Mouse (Mus musculus) MEL (cell line): ENCODE data around the gene Cacybp. TPM values are rescaled to one million over a fixed set of nuclear protein-coding genes. Genes with fewer than 3 reads are reported as not detected.

Source experiments
- DNase-seq: peaks from one replicate; pipeline ENCODE4 v3.0.0; 2011; ENCODE audit warnings: low read depth, low spot score
- H3K27ac ChIP-seq: 2 replicates; pipeline ENCODE4 v1.5.1; 2012; ENCODE audit warnings: low read depth, mild to moderate bottlenecking, control low read depth, low read length, moderate library complexity; ENCODE audit not compliant: control insufficient read depth
- H3K27me3 ChIP-seq, 2 experiments: fragments of 150-350 bp in 1 of 2; sonication (generic) in 1 of 2; 2 replicates each; pipeline ENCODE4 v1.6.1; 2012; ENCODE audit warnings: low read length in 2 of 2, mild to moderate bottlenecking in 2 of 2, improper control_type of control experiment in 1 of 2, moderate library complexity in 1 of 2; ENCODE audit not compliant: insufficient read depth in 2 of 2, control insufficient read depth in 1 of 2
- H3K36me3 ChIP-seq, 2 experiments: 2 replicates each; pipeline ENCODE4 v1.6.1; 2012 to 2014; ENCODE audit warnings: low read length in 2 of 2, improper control_type of control experiment in 1 of 2, inconsistent platforms in 1 of 2, mild to moderate bottlenecking in 1 of 2; ENCODE audit not compliant: insufficient read depth in 2 of 2, control insufficient read depth in 1 of 2
- H3K4me1 ChIP-seq, 2 experiments: fragments of 150-350 bp in 1 of 2; sonication (generic) in 1 of 2; 2 replicates each; pipeline ENCODE4 v1.6.1; 2012; ENCODE audit warnings: low read length in 2 of 2, improper control_type of control experiment in 1 of 2, mild to moderate bottlenecking in 1 of 2; ENCODE audit not compliant: insufficient read depth in 2 of 2, control insufficient read depth in 1 of 2
- H3K4me3 ChIP-seq, 2 experiments: fragments of 150-350 bp in 1 of 2; sonication (generic) in 1 of 2; 2 replicates each; pipeline ENCODE4 v1.5.1; 2012; ENCODE audit warnings: low read depth in 2 of 2, low read length in 2 of 2, mild to moderate bottlenecking in 2 of 2, moderate library complexity in 2 of 2, control low read depth in 1 of 2, improper control_type of control experiment in 1 of 2; ENCODE audit not compliant: control insufficient read depth in 1 of 2, insufficient read depth in 1 of 2
- H3K79me2 ChIP-seq: 2 replicates; pipeline ENCODE4 v1.6.1; 2012; ENCODE audit warnings: mild to moderate bottlenecking, low read length, moderate library complexity; ENCODE audit not compliant: control insufficient read depth, poor library complexity, insufficient read depth
- H3K9ac ChIP-seq: 2 replicates; pipeline ENCODE4 v1.6.1; 2012; ENCODE audit warnings: low read depth, mild to moderate bottlenecking, control low read depth, low read length, moderate library complexity; ENCODE audit not compliant: control insufficient read depth, poor library complexity, severe bottlenecking
- H3K9me3 ChIP-seq: fragments of 150-350 bp; sonication (generic); replicated peaks from 2 replicates; pipeline ENCODE4 v1.6.1; 2012; ENCODE audit warnings: mild to moderate bottlenecking, low read length, improper control_type of control experiment, moderate library complexity; ENCODE audit not compliant: insufficient read depth
- BHLHE40 ChIP-seq: IDR thresholded peaks from 2 replicates; pipeline ENCODE4 v1.6.1; 2012; ENCODE audit warnings: low read depth, mild to moderate bottlenecking, inconsistent platforms, low read length, improper control_type of control experiment, borderline replicate concordance
- CHD1 ChIP-seq: IDR thresholded peaks from 2 replicates; pipeline ENCODE4 v1.6.1; 2012; ENCODE audit warnings: low read depth, mild to moderate bottlenecking, inconsistent platforms, low read length, improper control_type of control experiment
- CHD2 ChIP-seq: IDR thresholded peaks from 2 replicates; pipeline ENCODE4 v1.6.1; 2011; ENCODE audit warnings: low read length, improper control_type of control experiment
- CTCF ChIP-seq, 3 experiments: IDR thresholded peaks in 2 of 3; conservative IDR thresholded peaks in 1 of 3; 2 replicates each; pipeline ENCODE4 v1.5.1; 2011 to 2012; ENCODE audit warnings: low read length in 3 of 3, low read depth in 2 of 3, mild to moderate bottlenecking in 2 of 3, improper control_type of control experiment in 1 of 3, inconsistent platforms in 1 of 3, mixed read lengths in 1 of 3, moderate library complexity in 1 of 3; ENCODE audit not compliant: control insufficient read depth in 1 of 3, insufficient read depth in 1 of 3, poor library complexity in 1 of 3, severe bottlenecking in 1 of 3
- E2F4 ChIP-seq: IDR thresholded peaks from 2 replicates; pipeline ENCODE4 v1.6.1; 2011; ENCODE audit warnings: low read depth, low read length, improper control_type of control experiment, borderline replicate concordance
- ELF1 ChIP-seq: IDR thresholded peaks from 2 replicates; pipeline ENCODE4 v1.6.1; 2014; ENCODE audit warnings: low read depth, mild to moderate bottlenecking, inconsistent platforms, low read length, improper control_type of control experiment, moderate library complexity
- EP300 ChIP-seq, 2 experiments: IDR thresholded peaks; 2 replicates each; pipeline ENCODE4 v1.6.1; 2011; ENCODE audit warnings: improper control_type of control experiment in 2 of 2, low read length in 2 of 2, low read depth in 1 of 2, mild to moderate bottlenecking in 1 of 2
- ETS1 ChIP-seq: IDR thresholded peaks from 2 replicates; pipeline ENCODE4 v1.6.1; 2012; ENCODE audit warnings: low read depth, mild to moderate bottlenecking, inconsistent platforms, low read length, improper control_type of control experiment, moderate library complexity
- GABPA ChIP-seq: IDR thresholded peaks from 2 replicates; pipeline ENCODE4 v1.6.1; 2012; ENCODE audit warnings: low read depth, mild to moderate bottlenecking, inconsistent platforms, low read length, improper control_type of control experiment, moderate library complexity
- GATA1 ChIP-seq: IDR thresholded peaks from 2 replicates; pipeline ENCODE4 v1.6.1; 2011; ENCODE audit warnings: low read depth, low read length, improper control_type of control experiment
- HCFC1 ChIP-seq: IDR thresholded peaks from 2 replicates; pipeline ENCODE4 v1.6.1; 2012; ENCODE audit warnings: low read depth, mild to moderate bottlenecking, inconsistent platforms, low read length, improper control_type of control experiment, moderate library complexity
- KAT2A ChIP-seq: conservative IDR thresholded peaks from 2 replicates; pipeline ENCODE4 v1.6.1; 2012; ENCODE audit warnings: low read depth, low read length, improper control_type of control experiment, inconsistent platforms
- MAFK ChIP-seq: IDR thresholded peaks from 2 replicates; pipeline ENCODE4 v1.6.1; 2011; ENCODE audit warnings: low read depth, mild to moderate bottlenecking, low read length, improper control_type of control experiment, borderline replicate concordance
- MAX ChIP-seq: IDR thresholded peaks from 2 replicates; pipeline ENCODE4 v1.6.1; 2011; ENCODE audit warnings: low read length, improper control_type of control experiment
- MAZ ChIP-seq: IDR thresholded peaks from 2 replicates; pipeline ENCODE4 v1.6.1; 2012; ENCODE audit warnings: low read depth, mild to moderate bottlenecking, inconsistent platforms, low read length, improper control_type of control experiment
- MEF2A ChIP-seq: IDR thresholded peaks from 2 replicates; pipeline ENCODE4 v1.6.1; 2014; ENCODE audit warnings: low read depth, mild to moderate bottlenecking, inconsistent platforms, low read length, improper control_type of control experiment; ENCODE audit not compliant: poor library complexity, insufficient replicate concordance, severe bottlenecking; ENCODE audit errors: extremely low read depth
- MXI1 ChIP-seq: IDR thresholded peaks from 2 replicates; pipeline ENCODE4 v1.6.1; 2011; ENCODE audit warnings: mild to moderate bottlenecking, low read depth, low read length, improper control_type of control experiment
- MYB ChIP-seq: IDR thresholded peaks from 2 replicates; pipeline ENCODE4 v1.6.1; 2011; ENCODE audit warnings: mild to moderate bottlenecking, low read depth, low read length, improper control_type of control experiment
- MYC ChIP-seq: IDR thresholded peaks from 2 replicates; pipeline ENCODE4 v1.6.1; 2011; ENCODE audit warnings: low read depth, mild to moderate bottlenecking, low read length, improper control_type of control experiment, moderate library complexity
- NELFE ChIP-seq: IDR thresholded peaks from 2 replicates; pipeline ENCODE4 v1.6.1; 2011; ENCODE audit warnings: low read depth, low read length, improper control_type of control experiment
- NRF1 ChIP-seq: IDR thresholded peaks from 2 replicates; pipeline ENCODE4 v1.6.1; 2014; ENCODE audit warnings: low read depth, mild to moderate bottlenecking, inconsistent platforms, low read length, improper control_type of control experiment, moderate library complexity; ENCODE audit not compliant: poor library complexity, insufficient read depth, severe bottlenecking
- POLR2A ChIP-seq, 2 experiments: IDR thresholded peaks; 2 replicates each; pipeline ENCODE4 v1.6.1; 2011 to 2012; ENCODE audit warnings: low read length in 2 of 2, mild to moderate bottlenecking in 2 of 2, control low read depth in 1 of 2, improper control_type of control experiment in 1 of 2, low read depth in 1 of 2, moderate library complexity in 1 of 2; ENCODE audit not compliant: control insufficient read depth in 1 of 2, insufficient read depth in 1 of 2, poor library complexity in 1 of 2
- POLR2AphosphoS2 ChIP-seq: IDR thresholded peaks from 2 replicates; pipeline ENCODE4 v1.6.1; 2011; ENCODE audit warnings: low read length, improper control_type of control experiment
- POLR2AphosphoS5 ChIP-seq: IDR thresholded peaks from 2 replicates; pipeline ENCODE4 v1.6.1; 2012; ENCODE audit warnings: low read depth, borderline replicate concordance, mild to moderate bottlenecking, inconsistent platforms, low read length, moderate library complexity, mixed read lengths
- RAD21 ChIP-seq: IDR thresholded peaks from 2 replicates; pipeline ENCODE4 v1.6.1; 2011; ENCODE audit warnings: mild to moderate bottlenecking, low read depth, low read length, improper control_type of control experiment
- RCOR1 ChIP-seq: IDR thresholded peaks from 2 replicates; pipeline ENCODE4 v1.6.1; 2012; ENCODE audit warnings: low read depth, mild to moderate bottlenecking, inconsistent platforms, low read length, improper control_type of control experiment
- SIN3A ChIP-seq: IDR thresholded peaks from 2 replicates; pipeline ENCODE4 v1.6.1; 2012; ENCODE audit warnings: low read length, improper control_type of control experiment, inconsistent platforms
- SMC3 ChIP-seq: IDR thresholded peaks from 2 replicates; pipeline ENCODE4 v1.6.1; 2011; ENCODE audit warnings: low read depth, low read length, improper control_type of control experiment
- TAL1 ChIP-seq: IDR thresholded peaks from 2 replicates; pipeline ENCODE4 v1.6.1; 2012; ENCODE audit warnings: mild to moderate bottlenecking, inconsistent platforms, low read length, moderate library complexity, mixed read lengths
- TBP ChIP-seq: IDR thresholded peaks from 2 replicates; pipeline ENCODE4 v1.8.0; 2011; ENCODE audit warnings: low read depth, low read length, improper control_type of control experiment
- TCF12 ChIP-seq: IDR thresholded peaks from 2 replicates; pipeline ENCODE4 v1.6.1; 2014; ENCODE audit warnings: low read depth, mild to moderate bottlenecking, inconsistent platforms, low read length, improper control_type of control experiment, moderate library complexity
- UBTF ChIP-seq: IDR thresholded peaks from 2 replicates; pipeline ENCODE4 v1.6.1; 2012; ENCODE audit warnings: low read depth, mild to moderate bottlenecking, inconsistent platforms, low read length, improper control_type of control experiment, moderate library complexity, borderline replicate concordance; ENCODE audit not compliant: insufficient read depth
- USF1 ChIP-seq: IDR thresholded peaks from 2 replicates; pipeline ENCODE4 v1.6.1; 2014; ENCODE audit warnings: low read depth, mild to moderate bottlenecking, inconsistent platforms, low read length, improper control_type of control experiment, moderate library complexity
- USF2 ChIP-seq, 2 experiments: IDR thresholded peaks; 2 replicates each; pipeline ENCODE4 v1.6.1; 2011 to 2012; ENCODE audit warnings: improper control_type of control experiment in 2 of 2, low read length in 2 of 2, borderline replicate concordance in 1 of 2, inconsistent platforms in 1 of 2, low read depth in 1 of 2, mild to moderate bottlenecking in 1 of 2; ENCODE audit not compliant: insufficient read depth in 1 of 2
- ZC3H11A ChIP-seq: IDR thresholded peaks from 2 replicates; pipeline ENCODE4 v1.6.1; 2012; ENCODE audit warnings: low read depth, mild to moderate bottlenecking, inconsistent platforms, low read length, improper control_type of control experiment
- ZKSCAN1 ChIP-seq: IDR thresholded peaks from 2 replicates; pipeline ENCODE4 v1.6.1; 2012; ENCODE audit warnings: low read depth, mild to moderate bottlenecking, inconsistent platforms, low read length, improper control_type of control experiment, moderate library complexity
- ZMIZ1 ChIP-seq: IDR thresholded peaks from 2 replicates; pipeline ENCODE4 v1.6.1; 2012; ENCODE audit warnings: low read depth, mild to moderate bottlenecking, inconsistent platforms, low read length, improper control_type of control experiment, moderate library complexity
- ZNF384 ChIP-seq: IDR thresholded peaks from 2 replicates; pipeline ENCODE4 v1.6.1; 2012; ENCODE audit warnings: low read depth, mild to moderate bottlenecking, inconsistent platforms, low read length, improper control_type of control experiment
- polyA plus RNA-seq, 2 experiments: library from polyadenylated mRNA; stranded (reverse) in 1 of 2; unstranded in 1 of 2; fragments of >175 nt in 1 of 2; fragments of >200 nt in 1 of 2; gene quantifications; 2 replicates each; pipeline versions ENCODE4 v1.2.1 to v1.2.4; 2012; ENCODE audit warnings: low replicate concordance in 2 of 2, low read depth in 1 of 2; ENCODE audit not compliant: insufficient read length in 2 of 2, insufficient read depth in 1 of 2, missing spikeins in 1 of 2
- total RNA-seq: library from RNA; depleted of rRNA; stranded (reverse); fragments of 300-350 nt; gene quantifications from 2 replicates; pipeline ENCODE4 v1.2.3, GENCODE M21; 2012

Gene Cacybp
- total and polyA plus RNA-seq, 3 experiments, result 80.7 to 181 TPM; not detected in 1

GRCm38 (mm10) chr1:160211597-160212122 is 1.0 kb downstream of the Cacybp start:
- Histone ChIP-seq H3K27ac (peak overlapping the region; percentile 83), H3K27me3 (no peaks in the 10 kb centered on the region)
- peak; percentile 87 for DNase-seq

GRCm38 (mm10) chr1:160210566-160210965 is 2.1 kb downstream of the Cacybp start:
- Histone ChIP-seq H3K27me3 (no peaks in the 10 kb centered on the region), H3K27ac (no peak overlapping the region), H3K36me3 (peaks cover 3 to 28% of the 10 kb centered on the region in 2 experiments), H3K9me3 (no peaks in the 10 kb centered on the region), H3K9ac (peak overlapping the region; percentile 91), H3K4me1 (peaks cover 0 to 14% of the 10 kb centered on the region in 2 experiments; a peak in 2 of 4 replicates), H3K4me3 (peak overlapping the region; percentile 86 to 96), H3K79me2 (peaks cover 38% of the 10 kb centered on the region)
- DNase-seq, result no peak
- TF ChIP-seq EP300 (IDR thresholded peaks at IDR 0.05; ENCODE audit: low read depth in 1 of 2, low read length in 2 of 2), result no peak
- TF ChIP-seq SMC3, result no peak
- no peak for TF ChIP-seq MAX
- TF ChIP-seq ETS1, result no peak
- TF ChIP-seq ZNF384, result no peak
- TF ChIP-seq NRF1, result no peak
- TF ChIP-seq POLR2AphosphoS2, result no peak
- TF ChIP-seq HCFC1, result no peak
- TF ChIP-seq POLR2AphosphoS5, result no peak
- no peak for TF ChIP-seq GABPA
- no peak for TF ChIP-seq TAL1
- no peak for TF ChIP-seq MXI1
- no peak for TF ChIP-seq CHD1
- TF ChIP-seq UBTF, result no peak
- no peak for TF ChIP-seq MEF2A

More at GRCm38 (mm10) chr1:160211597-160212122, 1.0 kb downstream of the Cacybp start:
- Histone ChIP-seq H3K36me3 (peaks cover 3 to 28% of the 10 kb centered on the region in 2 experiments; a peak in 3 of 4 replicates), H3K9me3 (no peaks in the 10 kb centered on the region), H3K4me3 (peak overlapping the region; percentile 86 to 96)
- peak; percentile 69 for TF ChIP-seq GATA1
- peak; percentile 99 for TF ChIP-seq MXI1
- TF ChIP-seq CTCF (IDR thresholded peaks at IDR 0.05 in 2 of 3, conservative IDR thresholded peaks at IDR 0.05 in 1 of 3; ENCODE audit: control insufficient read depth in 1 of 3, insufficient read depth in 1 of 3, low read depth in 2 of 3, low read length in 3 of 3, poor library complexity in 1 of 3, severe bottlenecking in 1 of 3), result no peak
- TF ChIP-seq UBTF, result no peak
- peak in 1 of 2 experiments; percentile 61; a peak in 2 of 4 replicates for TF ChIP-seq EP300 (IDR thresholded peaks at IDR 0.05; ENCODE audit: low read depth in 1 of 2, low read length in 2 of 2)
- TF ChIP-seq TBP, result peak; percentile 82
- TF ChIP-seq E2F4, result 0 out of 2 replicates have a peak, but pooled peaks have one; percentile 11
- TF ChIP-seq HCFC1, result 0 out of 2 replicates have a peak, but pooled peaks have one; percentile 50
- no peak for TF ChIP-seq SMC3
- peak; percentile 69 for TF ChIP-seq ETS1
- peak; percentile 91; the same call in 1 of the 2 replicates for TF ChIP-seq CHD1
- TF ChIP-seq ELF1, result no peak
- TF ChIP-seq MYC, result peak; percentile 100
- TF ChIP-seq ZMIZ1, result no peak
- peak in 1 of 2 experiments; percentile 57; a peak in 2 of 4 replicates for TF ChIP-seq POLR2A (IDR thresholded peaks at IDR 0.05; ENCODE audit: control insufficient read depth in 1 of 2, insufficient read depth in 1 of 2, low read depth in 1 of 2, low read length in 2 of 2, poor library complexity in 1 of 2)
- peak; percentile 86; the same call in 1 of the 2 replicates for TF ChIP-seq BHLHE40
- TF ChIP-seq ZKSCAN1, result no peak
- TF ChIP-seq POLR2AphosphoS5, result no peak
- peak; percentile 99 for TF ChIP-seq MAX
- TF ChIP-seq ZNF384, result no peak
- no peak for TF ChIP-seq NRF1
- no peak for TF ChIP-seq ZC3H11A
- no peak for TF ChIP-seq TAL1
- TF ChIP-seq MAFK, result no peak
- TF ChIP-seq MAZ, result no peak
- no peak for TF ChIP-seq MEF2A
- TF ChIP-seq USF2 (IDR thresholded peaks at IDR 0.05; ENCODE audit: borderline replicate concordance in 1 of 2, insufficient read depth in 1 of 2, low read depth in 1 of 2, low read length in 2 of 2), result peak; percentile 17 to 80; a peak in 3 of 4 replicates
- no peak for TF ChIP-seq KAT2A
- peak; percentile 95 for TF ChIP-seq USF1
- TF ChIP-seq SIN3A, result peak; percentile 98
- TF ChIP-seq NELFE, result peak; percentile 16; the same call in 1 of the 2 replicates
- no peak for TF ChIP-seq TCF12
- TF ChIP-seq RCOR1, result peak; percentile 65
- TF ChIP-seq CHD2, result no peak
- TF ChIP-seq MYB, result no peak
- no peak for TF ChIP-seq RAD21
- TF ChIP-seq, all 39 proteins: peak for 17
- Histone ChIP-seq H3K79me2 (peaks cover 38% of the 10 kb centered on the region), H3K4me1 (peaks cover 0 to 14% of the 10 kb centered on the region in 2 experiments; a peak in 2 of 4 replicates), H3K9ac (peak overlapping the region; percentile 91)
